Mouse (Mus musculus): ENCODE data around the gene Kank2.

The Kank2 gene

GRCm38 (mm10) chr9:21717015-21717414 lies 81.5 kb downstream of the Kank2 start:
- no peak for DNase-seq (ENCODE audit: low spot score in 2 of 2)

Data from urinary bladder, adult 18-20 months (tissue).